Mouse (Mus musculus) heart, embryonic 13.5 days (tissue): Measurements from ENCODE around the gene Mid1ip1. TPM values are rescaled to one million over a fixed set of nuclear protein-coding genes. Genes with fewer than 3 reads are reported as not detected.

Experiments
- ATAC-seq: fragments of 200-750 bp; cut with Nextera tagmentation; 2 replicates; pipeline ENCODE4 v1.8.0; 2017; ENCODE audit warnings: moderate TSS enrichment; ENCODE audit not compliant: insufficient number of reproducible peaks, low FRiP score, low TSS enrichment; ENCODE audit errors: extremely low read depth
- H3K27ac ChIP-seq: fragments of 300-500 bp; sonication (generic); replicated peaks from 2 replicates; pipeline ENCODE4 v1.5.1; 2015; ENCODE audit warnings: moderate library complexity, mild to moderate bottlenecking, inconsistent platforms
- H3K27me3 ChIP-seq: fragments of 300-500 bp; sonication (generic); replicated peaks from 2 replicates; pipeline ENCODE4 v1.6.1; 2015; ENCODE audit warnings: mild to moderate bottlenecking, inconsistent platforms
- H3K36me3 ChIP-seq: fragments of 300-500 bp; sonication (generic); 2 replicates; pipeline ENCODE4 v1.6.1; 2015; ENCODE audit warnings: mild to moderate bottlenecking, inconsistent platforms
- H3K4me1 ChIP-seq: fragments of 300-500 bp; sonication (generic); 2 replicates; pipeline ENCODE4 v1.6.1; 2015; ENCODE audit warnings: inconsistent platforms
- H3K4me2 ChIP-seq: fragments of 300-500 bp; sonication (generic); 2 replicates; pipeline ENCODE4 v1.6.1; 2015; ENCODE audit warnings: inconsistent platforms, mild to moderate bottlenecking, moderate library complexity
- H3K4me3 ChIP-seq: fragments of 300-500 bp; sonication (generic); 2 replicates; pipeline ENCODE4 v1.5.1; 2015; ENCODE audit warnings: moderate library complexity, mild to moderate bottlenecking, inconsistent platforms
- H3K9ac ChIP-seq: fragments of 300-500 bp; sonication (generic); 2 replicates; pipeline ENCODE4 v1.6.1; 2015; ENCODE audit warnings: inconsistent platforms, mild to moderate bottlenecking, moderate library complexity
- H3K9me3 ChIP-seq: fragments of 300-500 bp; sonication (generic); 2 replicates; pipeline ENCODE4 v1.6.1; 2016; ENCODE audit warnings: inconsistent platforms
- WGBS: fragments of 180-500 bp; shearing (Covaris S2); methylation state at CpG from one replicate; pipeline ENCODE4 v1.1.7; 2015; ENCODE audit warnings: mixed read lengths; 5-methylcytosine and 5-hydroxymethylcytosine counted together
- polyA plus RNA-seq: library from polyadenylated mRNA; unstranded; fragments of >200 nt; fragmentation: Nextera tagmentation; extraction: Ambion mirVana; gene quantifications from 2 replicates; pipeline ENCODE4 v1.2.1, GENCODE M21; 2015

Mid1ip1 gene
- polyA plus RNA-seq, 1 experiment from 2014 or later, result 28.0 TPM

DNA sequence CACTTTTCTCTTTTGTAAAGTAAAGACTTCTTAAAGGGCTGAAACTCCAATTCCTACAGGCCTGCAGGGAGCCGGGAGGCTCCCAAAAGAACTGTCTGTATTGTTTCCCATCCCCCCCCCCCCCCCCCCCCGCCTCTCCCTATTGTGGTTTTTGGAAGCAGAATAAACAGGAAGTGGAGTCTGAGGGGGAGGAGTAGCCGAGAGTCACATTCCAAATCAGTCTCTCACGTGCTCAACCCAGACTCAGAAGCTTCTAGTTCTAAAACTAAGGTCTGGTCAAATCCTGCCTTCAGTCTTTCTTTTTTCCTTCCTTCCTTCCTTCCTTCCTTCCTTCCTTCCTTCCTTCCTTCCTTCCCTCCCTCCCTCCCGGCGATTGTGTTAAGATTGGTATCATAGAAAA is 14.7 kb downstream of the Mid1ip1 start:
- peaks cover 7% of the 10 kb centered on the region; the same call in 1 of the 2 replicates for H3K4me1 ChIP-seq
- no peaks in the 10 kb centered on the region for H3K36me3 ChIP-seq
- no peaks in the 10 kb centered on the region for H3K27me3 ChIP-seq
- H3K4me3 ChIP-seq, result no peak overlapping the region
- no peak for ATAC-seq
- no peaks in the 10 kb centered on the region for H3K9me3 ChIP-seq
- WGBS, result 25% methylated on average over 5 of the region's 6 CpGs
- H3K4me2 ChIP-seq, result no peak overlapping the region
- no peak overlapping the region for H3K9ac ChIP-seq
- no peak overlapping the region for H3K27ac ChIP-seq

DNA sequence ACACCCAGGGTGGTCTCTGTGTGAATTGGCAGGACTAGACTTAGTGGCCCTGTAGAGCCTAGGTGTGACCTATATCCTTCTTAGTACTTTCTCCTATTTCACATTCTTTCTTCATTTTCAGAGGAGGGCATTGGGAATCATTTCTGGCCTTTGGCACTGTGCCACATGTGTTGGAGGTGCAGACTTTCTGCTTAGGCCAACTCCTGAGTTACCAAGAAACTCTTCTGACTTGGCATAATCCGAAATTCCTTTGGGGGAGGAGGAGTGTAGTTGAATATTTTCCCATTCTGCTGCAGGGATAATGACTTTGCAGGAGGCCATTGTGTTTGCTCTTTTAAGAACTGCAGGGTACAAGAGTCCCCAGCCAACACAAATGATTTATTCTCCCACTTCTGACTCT is 19.6 kb downstream of the Mid1ip1 start:
- no peak overlapping the region for H3K4me3 ChIP-seq
- peaks cover 9% of the 10 kb centered on the region; the same call in 1 of the 2 replicates for H3K4me1 ChIP-seq
- no peak for ATAC-seq
- H3K27ac ChIP-seq, result no peak overlapping the region
- H3K9me3 ChIP-seq, result no peaks in the 10 kb centered on the region
- H3K9ac ChIP-seq, result no peak overlapping the region
- H3K36me3 ChIP-seq, result no peaks in the 10 kb centered on the region
- no peak overlapping the region for H3K4me2 ChIP-seq
- WGBS, result 20% methylated on average over 1 of the region's 1 CpGs
- no peaks in the 10 kb centered on the region for H3K27me3 ChIP-seq

DNA sequence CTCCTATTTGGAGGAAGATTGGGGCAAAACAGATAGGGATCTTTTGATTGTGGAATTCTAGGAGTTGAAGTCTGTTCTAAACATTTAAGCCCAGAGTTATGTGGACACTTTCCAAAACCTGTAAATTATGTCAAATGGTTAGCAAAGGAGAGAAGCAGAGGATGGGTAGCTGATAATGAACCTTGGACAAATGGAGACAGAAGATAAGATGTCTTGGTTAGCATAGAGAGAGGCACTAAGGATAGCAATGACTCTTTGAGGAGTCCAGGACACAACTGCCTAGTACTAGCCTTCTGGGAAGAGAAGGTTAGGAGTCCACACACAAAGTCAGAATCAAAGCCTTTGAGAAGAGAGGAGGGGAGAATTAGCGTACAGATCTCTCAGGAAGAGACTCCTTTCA is 20.1 kb downstream of the Mid1ip1 start:
- Histone ChIP-seq H3K27ac (no peak overlapping the region), H3K9ac (no peak overlapping the region), H3K36me3 (no peaks in the 10 kb centered on the region), H3K27me3 (no peaks in the 10 kb centered on the region), H3K4me1 (peaks cover 9% of the 10 kb centered on the region; the same call in 1 of the 2 replicates), H3K9me3 (no peaks in the 10 kb centered on the region), H3K4me2 (no peak overlapping the region), H3K4me3 (no peak overlapping the region)
- no peak for ATAC-seq
- 64% methylated on average over 1 of the region's 1 CpGs for WGBS

DNA sequence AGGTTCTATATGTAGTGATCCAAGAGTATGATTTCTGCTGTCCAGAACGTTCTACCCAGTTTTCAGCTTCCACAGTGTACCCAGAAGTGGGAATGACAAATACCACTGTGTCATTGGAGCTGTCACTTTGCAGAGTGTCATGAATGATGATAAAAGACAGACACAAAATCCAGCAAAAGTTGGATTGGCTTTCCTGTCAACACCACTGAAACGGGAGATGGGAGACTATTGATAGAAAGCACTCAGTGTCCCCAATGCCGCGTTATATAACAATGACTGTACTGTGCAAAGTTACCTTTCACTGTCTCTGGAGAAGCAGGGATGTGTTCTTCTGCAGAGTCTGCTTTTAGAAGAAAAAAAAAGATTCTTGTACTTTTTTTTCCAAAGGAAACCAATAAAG is 44.1 kb downstream of the Mid1ip1 start:
- Histone ChIP-seq H3K4me3 (no peak overlapping the region), H3K4me2 (no peak overlapping the region), H3K4me1 (peaks cover 13% of the 10 kb centered on the region; the same call in 1 of the 2 replicates), H3K27ac (no peak overlapping the region), H3K27me3 (no peaks in the 10 kb centered on the region), H3K9me3 (no peaks in the 10 kb centered on the region), H3K9ac (no peak overlapping the region), H3K36me3 (no peaks in the 10 kb centered on the region)
- WGBS, result 36% methylated on average over 4 of the region's 4 CpGs
- ATAC-seq, result no peak; the same call in 1 of the 2 replicates

DNA sequence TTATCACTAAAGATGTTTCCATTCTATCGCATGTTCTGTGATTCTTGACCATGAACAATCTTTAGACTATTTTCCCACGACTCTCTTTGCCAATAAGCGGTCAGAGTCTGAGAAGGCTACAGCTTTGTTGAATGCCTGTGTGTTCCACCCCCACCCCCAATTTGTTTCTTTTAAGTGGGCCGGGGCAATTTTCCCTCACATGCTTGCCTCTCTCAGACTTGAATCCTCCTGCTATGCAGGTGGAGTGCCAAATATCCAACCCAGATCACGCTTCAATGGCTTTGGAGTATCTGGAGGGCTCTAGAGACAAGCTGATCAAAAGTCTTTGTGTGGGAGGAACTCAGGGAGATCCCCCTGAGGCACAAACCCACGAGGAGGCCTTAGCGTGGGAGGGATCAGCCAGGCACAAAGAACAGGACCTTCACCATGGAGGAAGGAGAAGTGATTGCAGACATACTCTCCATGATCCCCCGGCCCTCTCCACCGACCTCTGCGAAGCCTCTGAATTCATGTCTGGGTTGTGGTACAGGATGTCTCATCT is 48.7 kb downstream of the Mid1ip1 start:
- Histone ChIP-seq H3K27me3 (no peaks in the 10 kb centered on the region), H3K4me2 (no peak overlapping the region), H3K4me3 (no peak overlapping the region), H3K9me3 (no peaks in the 10 kb centered on the region), H3K4me1 (peaks cover 18% of the 10 kb centered on the region; the same call in 1 of the 2 replicates), H3K27ac (no peak overlapping the region), H3K9ac (no peak overlapping the region), H3K36me3 (no peaks in the 10 kb centered on the region)
- WGBS, result 54% methylated on average over 10 of the region's 10 CpGs
- ATAC-seq, result no peak

Other genes starting within 250 kb of the Mid1ip1 start
- gene Tspan7, start 229.9 kb upstream of the Mid1ip1 start, polyA plus RNA-seq, result 76.4 and 85.3 TPM in 2 replicates